Mouse (Mus musculus) small intestine, adult 2 months (tissue): ENCODE results near the gene B3galt4. TPM values are rescaled to one million over a fixed set of nuclear protein-coding genes. Genes with fewer than 3 reads are reported as not detected.

Source experiments
- H3K27ac ChIP-seq: fragments of 200-500 bp; 2 replicates; pipeline ENCODE4 v1.5.1; 2012; ENCODE audit warnings: low read depth, low read length, control low read depth, inconsistent platforms; ENCODE audit not compliant: insufficient read depth
- H3K27me3 ChIP-seq: fragments of 200-500 bp; 2 replicates; pipeline ENCODE4 v1.6.1; 2012; ENCODE audit warnings: mild to moderate bottlenecking, moderate library complexity, low read length, inconsistent platforms; ENCODE audit not compliant: control insufficient read depth, insufficient read depth
- H3K36me3 ChIP-seq: fragments of 200-500 bp; 2 replicates; pipeline ENCODE4 v1.6.1; 2012; ENCODE audit warnings: mild to moderate bottlenecking, low read length, control low read depth, inconsistent platforms; ENCODE audit not compliant: control insufficient read depth, insufficient read depth
- H3K4me1 ChIP-seq: fragments of 200-500 bp; 2 replicates; pipeline ENCODE4 v1.6.1; 2012; ENCODE audit warnings: low read length, inconsistent platforms, mixed read lengths; ENCODE audit not compliant: control insufficient read depth, insufficient read depth, insufficient read length
- H3K4me3 ChIP-seq: fragments of 200-500 bp; 2 replicates; pipeline ENCODE4 v1.5.1; 2012; ENCODE audit warnings: low read depth, mild to moderate bottlenecking, control low read depth, inconsistent platforms, low read length, moderate library complexity
- CTCF ChIP-seq: fragments of 200-500 bp; IDR thresholded peaks from 2 replicates; pipeline ENCODE4 v1.5.1; 2012; ENCODE audit warnings: low read depth, mild to moderate bottlenecking, control low read depth, inconsistent platforms, low read length, moderate library complexity, mixed read lengths; ENCODE audit not compliant: insufficient replicate concordance, insufficient read length; ENCODE audit errors: extremely low read depth
- POLR2A ChIP-seq: fragments of 200-500 bp; IDR thresholded peaks from 2 replicates; pipeline ENCODE4 v1.6.1; 2012; ENCODE audit warnings: low read depth, mild to moderate bottlenecking, control low read depth, inconsistent platforms, low read length, moderate library complexity
- WGBS: fragments of 180-500 bp; shearing (Covaris S2); methylation state at CpG from one replicate; pipeline ENCODE4 v1.1.7; 2018; 5-methylcytosine and 5-hydroxymethylcytosine counted together
- polyA plus RNA-seq: library from polyadenylated mRNA; depleted of rRNA; stranded (reverse); fragments of >200 nt; gene quantifications from 2 replicates; pipeline ENCODE4 v1.2.3, GENCODE M21; 2012

Gene B3galt4
- polyA plus RNA-seq, 1 experiment: 24.6 TPM

- Histone ChIP-seq H3K27ac (no peak overlapping the region), H3K4me3 (no peak overlapping the region), H3K27me3 (no peaks in the 10 kb centered on the region), H3K4me1 (peaks cover 6% of the 10 kb centered on the region), H3K36me3 (peaks cover 45% of the 10 kb centered on the region)
- 90% methylated on average over 21 of the region's 21 CpGs for WGBS
- TF ChIP-seq POLR2A: no peak
- TF ChIP-seq CTCF: no peak
These were observed 25.7 kb downstream of the B3galt4 start for GRCm38 (mm10) chr17:33925406-33926116.

- Histone ChIP-seq H3K27me3 (no peaks in the 10 kb centered on the region), H3K27ac (no peak overlapping the region), H3K4me1 (peaks cover 6% of the 10 kb centered on the region), H3K36me3 (peaks cover 45% of the 10 kb centered on the region), H3K4me3 (no peak overlapping the region)
- TF ChIP-seq CTCF: peak; percentile 38; the same call in 1 of the 2 replicates
- no peak for TF ChIP-seq POLR2A
- 90% methylated on average over 10 of the region's 10 CpGs for WGBS
These were observed 26.6 kb downstream of the B3galt4 start for GRCm38 (mm10) chr17:33924577-33925283.

- H3K36me3 ChIP-seq: peaks cover 32% of the 10 kb centered on the region
- peaks cover 23% of the 10 kb centered on the region for H3K4me1 ChIP-seq
- H3K27me3 ChIP-seq: no peaks in the 10 kb centered on the region
- 83% methylated on average over 7 of the region's 7 CpGs for WGBS
- H3K4me3 ChIP-seq: peak overlapping the region; percentile 82; the same call in 1 of the 2 replicates
- no peak overlapping the region for H3K27ac ChIP-seq
- TF ChIP-seq POLR2A (no peak), CTCF (no peak)
These were observed 29.9 kb downstream of the B3galt4 start for GRCm38 (mm10) chr17:33921361-33921760.

DNA sequence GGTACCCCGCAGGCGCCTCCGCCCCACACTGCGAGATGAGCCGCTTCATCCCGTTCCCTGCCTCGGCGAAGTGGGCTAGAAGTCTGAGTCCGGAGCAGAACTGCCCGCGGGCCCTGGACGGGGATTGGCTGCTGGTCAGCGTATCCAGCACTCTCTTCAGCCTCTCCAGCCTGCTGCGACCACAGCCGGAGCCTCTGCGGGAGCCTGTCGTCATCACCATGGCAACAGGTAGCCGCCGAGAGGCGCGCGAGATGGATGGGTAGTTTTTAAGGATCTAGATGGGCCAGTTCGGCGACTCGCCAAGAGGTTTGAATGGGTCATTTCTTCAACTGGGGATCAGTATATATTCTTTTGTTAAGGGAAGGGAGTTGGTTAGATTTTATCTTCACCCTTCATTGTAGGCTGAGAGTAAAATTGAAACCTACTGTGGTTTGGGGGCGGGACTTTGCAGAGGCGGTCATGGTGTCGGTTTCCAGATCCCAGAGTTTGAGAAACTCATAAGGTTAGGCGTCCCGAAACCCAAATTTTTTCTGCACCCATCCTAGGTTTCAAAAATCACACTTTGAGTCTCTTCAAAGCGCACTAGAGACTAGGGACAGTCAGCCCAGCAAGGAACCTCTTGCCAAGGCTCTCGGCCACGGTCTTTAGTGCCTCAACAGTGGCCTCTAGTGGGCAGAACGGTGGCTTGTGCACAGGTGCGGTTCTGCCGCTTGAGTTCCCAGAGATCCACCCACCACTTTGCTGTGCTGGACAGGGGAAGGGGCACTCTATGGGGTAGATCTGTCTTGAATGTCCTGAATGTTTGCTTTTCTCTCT lies 30.8 kb downstream of the B3galt4 start:
- TF ChIP-seq POLR2A (0 out of 2 replicates have a peak, but pooled peaks have one; percentile 29), CTCF (peak; percentile 83; the same call in 1 of the 2 replicates)
- Histone ChIP-seq H3K4me3 (peak overlapping the region; percentile 82), H3K27me3 (no peaks in the 10 kb centered on the region), H3K27ac (peak overlapping the region; percentile 95), H3K4me1 (peaks cover 23% of the 10 kb centered on the region), H3K36me3 (peaks cover 24% of the 10 kb centered on the region)
- under 1% methylated on average over 36 of the region's 36 CpGs for WGBS

DNA sequence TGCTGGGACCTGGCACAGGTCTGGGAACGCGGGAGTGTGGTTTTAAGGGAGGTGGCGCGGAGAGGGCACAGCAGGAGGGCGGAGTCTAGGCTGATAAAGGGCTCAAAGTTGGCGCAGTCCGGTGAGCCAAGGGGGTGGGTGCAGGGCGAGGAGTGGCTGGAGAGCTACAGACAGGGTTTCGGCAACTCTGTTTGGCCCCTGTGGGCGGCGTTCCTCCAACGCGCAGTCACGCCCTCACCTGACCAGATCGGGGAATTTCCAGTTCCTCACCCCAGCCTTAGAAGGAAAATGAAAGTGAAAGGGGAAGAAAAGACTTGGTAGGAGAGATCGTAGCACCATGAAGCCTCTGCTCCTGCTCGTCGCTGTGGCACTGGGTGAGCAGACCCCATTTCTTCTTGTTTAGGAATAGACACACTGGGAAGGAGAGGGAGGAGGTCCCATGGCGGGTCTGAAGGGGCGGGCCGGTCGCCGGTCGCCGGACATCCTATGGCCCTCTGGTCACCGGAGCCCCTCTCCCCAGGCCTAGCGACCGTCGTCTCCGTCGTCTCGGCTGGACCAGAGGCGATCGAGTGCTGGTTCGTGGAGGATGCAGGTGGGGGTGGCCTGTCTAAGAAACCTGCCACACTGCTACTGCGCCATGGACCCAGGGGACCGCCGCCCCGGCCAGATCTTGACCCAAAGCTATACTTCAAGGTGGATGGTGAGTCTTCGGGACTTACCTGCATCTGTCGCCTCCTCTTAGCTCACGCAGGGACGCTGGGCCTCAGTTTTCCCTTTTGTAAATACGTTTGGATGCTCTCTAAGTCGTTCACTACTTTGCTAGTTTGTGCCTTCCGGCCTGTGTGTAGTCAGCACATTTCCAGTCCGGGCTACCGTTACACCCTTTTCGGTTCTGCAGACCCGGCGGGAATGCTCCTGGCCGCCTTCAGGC lies 31.7 kb downstream of the B3galt4 start:
- H3K27ac ChIP-seq: peak overlapping the region; percentile 95
- WGBS: under 1% methylated on average over 52 of the region's 52 CpGs
- no peaks in the 10 kb centered on the region for H3K27me3 ChIP-seq
- H3K36me3 ChIP-seq: peaks cover 23% of the 10 kb centered on the region
- H3K4me3 ChIP-seq: peak overlapping the region; percentile 82
- TF ChIP-seq POLR2A (peak; percentile 47; the same call in 1 of the 2 replicates), CTCF (no peak; the same call in 1 of the 2 replicates)
- H3K4me1 ChIP-seq: peaks cover 26% of the 10 kb centered on the region
